Mouse (Mus musculus): ENCODE data around the gene Wdr3. TPM values are rescaled to one million over a fixed set of nuclear protein-coding genes. Genes with fewer than 3 reads are reported as not detected.

Gene Wdr3
- 56.0 and 58.2 TPM in 2 replicates for polyA plus RNA-seq (2016; fragmentation: Nextera tagmentation; extraction: Ambion mirVana)

- Histone ChIP-seq H3K4me3 (replicated peaks) (peak within 1 kb of the TSS; percentile 79), H3K4me2 (peak within 1 kb of the TSS; percentile 80), H3K27me3 (no peaks in the 10 kb centered on the region), H3K4me1 (replicated peaks) (peaks cover 7% of the 10 kb centered on the region), H3K9me3 (no peaks in the 10 kb centered on the region), H3K36me3 (peaks cover 20% of the 10 kb centered on the region), H3K9ac (replicated peaks) (peak within 1 kb of the TSS; percentile 78), H3K27ac (peak within 1 kb of the TSS; percentile 66)
- WGBS, result 1% methylated on average over 55 of the region's 55 CpGs
- ATAC-seq (ENCODE audit: insufficient number of reproducible peaks, insufficient read depth, low FRiP score, low TSS enrichment, low read depth), result peak; percentile 94
Measured at GRCm38 (mm10) chr3:100162315-100163105, at the start of gene Wdr3, which contains the start of gene Gdap2. Gene Wdr3 (minus strand): TSS chr3:100162407. Gene Gdap2 (plus strand): TSS chr3:100162381.

- Histone ChIP-seq H3K9me3 (no peaks in the 10 kb centered on the region), H3K9ac (replicated peaks) (no peak overlapping the region), H3K36me3 (peaks cover 20% of the 10 kb centered on the region), H3K4me2 (no peak overlapping the region), H3K27ac (peak overlapping the region; percentile 66), H3K4me3 (replicated peaks) (no peak overlapping the region), H3K27me3 (no peaks in the 10 kb centered on the region), H3K4me1 (replicated peaks) (peaks cover 16% of the 10 kb centered on the region)
- 0% methylated on average over 1 of the region's 1 CpGs for WGBS
- peak; percentile 54; the same call in 1 of the 2 replicates for ATAC-seq (ENCODE audit: insufficient number of reproducible peaks, insufficient read depth, low FRiP score, low TSS enrichment, low read depth)
Measured at GRCm38 (mm10) chr3:100206973-100207372, 44.8 kb upstream of the Wdr3 start.

- Histone ChIP-seq H3K27me3 (no peaks in the 10 kb centered on the region), H3K9ac (replicated peaks) (no peak overlapping the region), H3K9me3 (no peaks in the 10 kb centered on the region), H3K4me2 (no peak overlapping the region), H3K36me3 (peaks cover 51% of the 10 kb centered on the region), H3K27ac (no peak overlapping the region), H3K4me1 (replicated peaks) (peaks cover 4% of the 10 kb centered on the region; the same call in 1 of the 2 replicates), H3K4me3 (replicated peaks) (no peak overlapping the region)
- no peak for ATAC-seq (ENCODE audit: insufficient number of reproducible peaks, insufficient read depth, low FRiP score, low TSS enrichment, low read depth)
- 95% methylated on average over 7 of the region's 7 CpGs for WGBS
Measured at GRCm38 (mm10) chr3:100201554-100201953, 39.3 kb upstream of the Wdr3 start.

- 38% methylated on average over 5 of the region's 5 CpGs for WGBS
- peak overlapping the region; percentile 35; the same call in 1 of the 2 replicates for H3K27ac ChIP-seq
Measured at GRCm38 (mm10) chr3:100194210-100194609, 32.0 kb upstream of the Wdr3 start.

GRCm38 (mm10) chr3:100189861-100190260 lies 27.7 kb upstream of the Wdr3 start:
- no peak overlapping the region for H3K27ac ChIP-seq
- ATAC-seq (ENCODE audit: insufficient number of reproducible peaks, insufficient read depth, low FRiP score, low TSS enrichment, low read depth), result no peak
- H3K4me2 ChIP-seq, result no peak overlapping the region
- H3K27me3 ChIP-seq, result no peaks in the 10 kb centered on the region
- peaks cover 24% of the 10 kb centered on the region; the same call in 1 of the 2 replicates for H3K36me3 ChIP-seq
- no peak overlapping the region for H3K9ac ChIP-seq (replicated peaks)
- no peaks in the 10 kb centered on the region for H3K4me1 ChIP-seq (replicated peaks)
- no peak overlapping the region for H3K4me3 ChIP-seq (replicated peaks)
- H3K9me3 ChIP-seq, result no peaks in the 10 kb centered on the region
- 83% methylated on average over 11 of the region's 11 CpGs for WGBS

More at GRCm38 (mm10) chr3:100194210-100194609, 32.0 kb upstream of the Wdr3 start:
- Histone ChIP-seq H3K4me2 (no peak overlapping the region), H3K27me3 (no peaks in the 10 kb centered on the region), H3K4me3 (replicated peaks) (no peak overlapping the region), H3K9me3 (no peaks in the 10 kb centered on the region), H3K9ac (replicated peaks) (no peak overlapping the region), H3K4me1 (replicated peaks) (no peaks in the 10 kb centered on the region), H3K36me3 (peaks cover 32% of the 10 kb centered on the region; the same call in 1 of the 2 replicates)
- no peak for ATAC-seq (ENCODE audit: insufficient number of reproducible peaks, insufficient read depth, low FRiP score, low TSS enrichment, low read depth)

GRCm38 (mm10) chr3:100189444-100189843 lies 27.2 kb upstream of the Wdr3 start:
- Histone ChIP-seq H3K36me3 (peaks cover 23% of the 10 kb centered on the region; the same call in 1 of the 2 replicates), H3K9me3 (no peaks in the 10 kb centered on the region), H3K27ac (no peak overlapping the region), H3K4me2 (no peak overlapping the region), H3K27me3 (no peaks in the 10 kb centered on the region), H3K4me1 (replicated peaks) (no peaks in the 10 kb centered on the region), H3K4me3 (replicated peaks) (no peak overlapping the region), H3K9ac (replicated peaks) (no peak overlapping the region)
- 0 out of 2 replicates have a peak, but pooled peaks have one; percentile 26 for ATAC-seq (ENCODE audit: insufficient number of reproducible peaks, insufficient read depth, low FRiP score, low TSS enrichment, low read depth)
- 45% methylated on average over 1 of the region's 1 CpGs for WGBS

- H3K9me3 ChIP-seq, result no peaks in the 10 kb centered on the region
- no peak overlapping the region for H3K4me2 ChIP-seq
- no peak overlapping the region for H3K4me3 ChIP-seq (replicated peaks)
- H3K9ac ChIP-seq (replicated peaks), result no peak overlapping the region
- peaks cover 50% of the 10 kb centered on the region for H3K36me3 ChIP-seq
- H3K4me1 ChIP-seq (replicated peaks), result no peaks in the 10 kb centered on the region
- H3K27ac ChIP-seq, result no peak overlapping the region
- 76% methylated on average over 3 of the region's 3 CpGs for WGBS
- no peaks in the 10 kb centered on the region for H3K27me3 ChIP-seq
- no peak for ATAC-seq (ENCODE audit: insufficient number of reproducible peaks, insufficient read depth, low FRiP score, low TSS enrichment, low read depth)
Measured at GRCm38 (mm10) chr3:100180471-100180870, 18.3 kb upstream of the Wdr3 start.

GRCm38 (mm10) chr3:100176031-100176430 lies 13.8 kb upstream of the Wdr3 start:
- Histone ChIP-seq H3K27me3 (no peaks in the 10 kb centered on the region), H3K27ac (no peak overlapping the region), H3K9ac (replicated peaks) (no peak overlapping the region), H3K9me3 (no peaks in the 10 kb centered on the region), H3K4me3 (replicated peaks) (no peak overlapping the region), H3K4me1 (replicated peaks) (no peaks in the 10 kb centered on the region), H3K36me3 (peaks cover 66% of the 10 kb centered on the region), H3K4me2 (no peak overlapping the region)
- 93% methylated on average over 2 of the region's 2 CpGs for WGBS
- ATAC-seq (ENCODE audit: insufficient number of reproducible peaks, insufficient read depth, low FRiP score, low TSS enrichment, low read depth), result no peak

GRCm38 (mm10) chr3:100164991-100165390 lies 2.8 kb upstream of the Wdr3 start:
- ATAC-seq (ENCODE audit: insufficient number of reproducible peaks, insufficient read depth, low FRiP score, low TSS enrichment, low read depth), result no peak
- Histone ChIP-seq H3K9me3 (no peaks in the 10 kb centered on the region), H3K27me3 (no peaks in the 10 kb centered on the region)

GRCm38 (mm10) chr3:100163556-100163955 lies 1.3 kb upstream of the Wdr3 start:
- Histone ChIP-seq H3K9me3 (no peaks in the 10 kb centered on the region), H3K4me1 (replicated peaks) (peaks cover 7% of the 10 kb centered on the region), H3K27me3 (no peaks in the 10 kb centered on the region), H3K4me2 (no peak overlapping the region), H3K27ac (no peak overlapping the region), H3K4me3 (replicated peaks) (no peak overlapping the region), H3K9ac (replicated peaks) (no peak overlapping the region), H3K36me3 (peaks cover 16% of the 10 kb centered on the region)
- ATAC-seq (ENCODE audit: insufficient number of reproducible peaks, insufficient read depth, low FRiP score, low TSS enrichment, low read depth), result no peak
- WGBS, result 78% methylated on average over 2 of the region's 2 CpGs

More at GRCm38 (mm10) chr3:100164991-100165390, 2.8 kb upstream of the Wdr3 start:
- Histone ChIP-seq H3K4me1 (replicated peaks) (peaks cover 7% of the 10 kb centered on the region), H3K4me3 (replicated peaks) (no peak overlapping the region), H3K9ac (replicated peaks) (no peak overlapping the region), H3K27ac (no peak overlapping the region), H3K36me3 (peaks cover 8% of the 10 kb centered on the region; the same call in 1 of the 2 replicates), H3K4me2 (no peak overlapping the region)

- Histone ChIP-seq H3K27me3 (no peaks in the 10 kb centered on the region), H3K27ac (peak overlapping the region; percentile 66; the same call in 1 of the 2 replicates)
- 2% methylated on average over 35 of the region's 35 CpGs for WGBS
Measured at GRCm38 (mm10) chr3:100161665-100162314, 417 bp downstream of the Wdr3 start.

More at GRCm38 (mm10) chr3:100161665-100162314, 417 bp downstream of the Wdr3 start:
- Histone ChIP-seq H3K4me2 (peak overlapping the region; percentile 80), H3K9ac (replicated peaks) (peak overlapping the region; percentile 78), H3K36me3 (peaks cover 27% of the 10 kb centered on the region), H3K4me1 (replicated peaks) (peaks cover 7% of the 10 kb centered on the region), H3K9me3 (no peaks in the 10 kb centered on the region), H3K4me3 (replicated peaks) (peak overlapping the region; percentile 79)
- ATAC-seq (ENCODE audit: insufficient number of reproducible peaks, insufficient read depth, low FRiP score, low TSS enrichment, low read depth), result no peak

Measured in limb, embryonic 12.5 days (tissue).